8 mouse cellular contexts compared by ENCODE assay signal in the genomic region with DNA sequence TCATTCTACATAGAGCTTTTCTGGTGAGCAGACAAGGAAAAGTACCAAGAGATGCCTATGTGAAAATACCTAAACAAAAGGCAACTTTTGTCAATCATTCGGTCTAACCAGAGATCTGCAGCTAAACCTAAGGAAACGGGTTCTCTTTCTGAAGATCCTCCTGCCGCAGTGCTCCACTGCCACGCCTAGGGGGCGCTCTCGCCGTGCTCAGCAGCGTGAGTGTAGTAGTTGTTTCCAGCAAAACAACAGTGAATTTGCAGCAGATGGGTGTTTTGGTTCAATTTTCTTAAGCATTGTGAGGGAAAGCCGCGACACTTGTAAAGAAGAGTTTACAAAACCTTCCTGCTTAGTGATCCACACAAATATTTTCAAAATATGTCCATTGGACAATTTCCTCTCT.
DNase-seq lines count a peak whose midpoint lies in the region; ATAC-seq and TF ChIP-seq lines count a peak whose summit lies in the region.

No protein-coding gene starts in this region.

- no peak overlapping the region for H3K27ac ChIP-seq in heart, postnatal 0 days (ENCODE audit: low read depth)
- H3K27ac ChIP-seq in heart, embryonic 10.5 days = no peak overlapping the region
- H3K27ac ChIP-seq in embryonic facial prominence, embryonic 10.5 days (replicated peaks) = no peak overlapping the region
- H3K27ac ChIP-seq in hindbrain, postnatal 0 days = no peak overlapping the region
- no peak overlapping the region for H3K27ac ChIP-seq in liver, adult 2 months (replicated peaks; ENCODE audit: insufficient read depth, low read depth, low read length)
- no peak overlapping the region for H3K27ac ChIP-seq in olfactory bulb, adult 2 months (ENCODE audit: insufficient read depth, low read depth, low read length)

- H3K9me3 ChIP-seq in heart, postnatal 0 days (replicated peaks; ENCODE audit: control insufficient read depth, low read length) = no peaks in the 10 kb centered on the region
- H3K9me3 ChIP-seq in heart, embryonic 10.5 days = no peaks in the 10 kb centered on the region
- no peaks in the 10 kb centered on the region for H3K9me3 ChIP-seq in embryonic facial prominence, embryonic 10.5 days
- H3K9me3 ChIP-seq in hindbrain, postnatal 0 days (ENCODE audit: low read length) = no peaks in the 10 kb centered on the region

- no peak for DNase-seq in heart, postnatal 0 days (ENCODE audit: low spot score)
- no peak for DNase-seq in heart, embryonic 10.5 days (ENCODE audit: low spot score)
- DNase-seq in adrenal gland, postnatal 14 days = peak; percentile 74
- DNase-seq in embryonic facial prominence, embryonic 10.5 days (ENCODE audit: low spot score) = peak; percentile 74
- peak; percentile 89 for DNase-seq in hindbrain, postnatal 0 days (ENCODE audit: low spot score)
- peak; percentile 55 for DNase-seq in liver, adult 2 months (ENCODE audit: extremely low read depth, low read depth, low spot score)
- no peak for DNase-seq in MN1 (ENCODE audit: low spot score)

- H3K36me3 ChIP-seq in heart, postnatal 0 days (replicated peaks; ENCODE audit: control insufficient read depth, insufficient read depth, low read length) = no peaks in the 10 kb centered on the region
- no peaks in the 10 kb centered on the region for H3K36me3 ChIP-seq in heart, embryonic 10.5 days
- H3K36me3 ChIP-seq in embryonic facial prominence, embryonic 10.5 days (replicated peaks) = no peaks in the 10 kb centered on the region
- no peaks in the 10 kb centered on the region for H3K36me3 ChIP-seq in hindbrain, postnatal 0 days (ENCODE audit: insufficient read depth, low read length)
- H3K36me3 ChIP-seq in liver, adult 2 months (ENCODE audit: control insufficient read depth, insufficient read depth, low read length) = peaks cover 4% of the 10 kb centered on the region

- H3K4me3 ChIP-seq in heart, postnatal 0 days (ENCODE audit: low read depth, low read length) = no peak overlapping the region
- H3K4me3 ChIP-seq in heart, embryonic 10.5 days = no peak overlapping the region
- H3K4me3 ChIP-seq in embryonic facial prominence, embryonic 10.5 days = no peak overlapping the region
- no peak overlapping the region for H3K4me3 ChIP-seq in hindbrain, postnatal 0 days (ENCODE audit: low read length)
- H3K4me3 ChIP-seq in liver, adult 2 months (ENCODE audit: insufficient read depth, low read depth, low read length) = no peak overlapping the region
- H3K4me3 ChIP-seq in olfactory bulb, adult 2 months (ENCODE audit: insufficient read depth, low read depth, low read length) = no peak overlapping the region

- TF ChIP-seq EP300 in heart, postnatal 0 days (IDR thresholded peaks at IDR 0.05; ENCODE audit: low read depth) = no peak

- peak; percentile 63 for TF ChIP-seq CTCF in heart, postnatal 0 days (IDR thresholded peaks at IDR 0.05; ENCODE audit: low read depth)
- peak; percentile 97 for TF ChIP-seq CTCF in hindbrain, postnatal 0 days (IDR thresholded peaks at IDR 0.05; ENCODE audit: low read depth)
- TF ChIP-seq CTCF in liver, adult 2 months (IDR thresholded peaks at IDR 0.05; ENCODE audit: low read depth, low read length) = peak; percentile 99
- peak; percentile 91 for TF ChIP-seq CTCF in olfactory bulb, adult 2 months (IDR thresholded peaks at IDR 0.05; ENCODE audit: insufficient read depth, low read depth, low read length)

- no peak overlapping the region for H3K4me2 ChIP-seq in heart, postnatal 0 days (ENCODE audit: low read depth, low read length)
- H3K4me2 ChIP-seq in hindbrain, postnatal 0 days (ENCODE audit: low read depth, low read length) = peak overlapping the region; percentile 34

- WGBS in heart, postnatal 0 days = 9% methylated on average over 10 of the region's 10 CpGs
- WGBS in heart, embryonic 10.5 days = 13% methylated on average over 10 of the region's 10 CpGs
- 11% methylated on average over 10 of the region's 10 CpGs for WGBS in embryonic facial prominence, embryonic 10.5 days
- WGBS in hindbrain, postnatal 0 days = 8% methylated on average over 10 of the region's 10 CpGs
- WGBS in liver, adult 2 months = 5% methylated on average over 10 of the region's 10 CpGs
- WGBS in olfactory bulb, adult 2 months = 6% methylated on average over 10 of the region's 10 CpGs

- no peaks in the 10 kb centered on the region for H3K4me1 ChIP-seq in heart, postnatal 0 days (ENCODE audit: control insufficient read depth, insufficient read depth)
- H3K4me1 ChIP-seq in heart, embryonic 10.5 days = no peaks in the 10 kb centered on the region
- peaks cover 4% of the 10 kb centered on the region; the same call in 1 of the 2 replicates for H3K4me1 ChIP-seq in embryonic facial prominence, embryonic 10.5 days
- H3K4me1 ChIP-seq in hindbrain, postnatal 0 days (ENCODE audit: insufficient read depth, low read length) = 0 out of 2 replicates have a peak, but pooled peaks cover 5% of the 10 kb centered on the region
- H3K4me1 ChIP-seq in liver, adult 2 months (ENCODE audit: control insufficient read depth, insufficient read depth, low read length) = peaks cover 20% of the 10 kb centered on the region
- no peaks in the 10 kb centered on the region for H3K4me1 ChIP-seq in olfactory bulb, adult 2 months (ENCODE audit: control insufficient read depth, insufficient read depth, low read length)

- no peaks in the 10 kb centered on the region for H3K27me3 ChIP-seq in heart, postnatal 0 days (ENCODE audit: control insufficient read depth, insufficient read depth, low read length)
- no peaks in the 10 kb centered on the region for H3K27me3 ChIP-seq in heart, embryonic 10.5 days (ENCODE audit: insufficient read depth, poor library complexity, severe bottlenecking)
- no peaks in the 10 kb centered on the region for H3K27me3 ChIP-seq in embryonic facial prominence, embryonic 10.5 days (replicated peaks; ENCODE audit: low read depth, poor library complexity, severe bottlenecking)
- no peaks in the 10 kb centered on the region for H3K27me3 ChIP-seq in hindbrain, postnatal 0 days (ENCODE audit: insufficient read depth, low read length)
- H3K27me3 ChIP-seq in liver, adult 2 months (ENCODE audit: control insufficient read depth, insufficient read depth, low read length) = no peaks in the 10 kb centered on the region

- H3K79me2 ChIP-seq in liver, adult 2 months (ENCODE audit: control insufficient read depth, insufficient read depth, low read length) = no peaks in the 10 kb centered on the region; the same call in 1 of the 2 replicates

- ATAC-seq in heart, postnatal 0 days (ENCODE audit: insufficient read depth, low read depth) = no peak
- ATAC-seq in hindbrain, postnatal 0 days = 0 out of 2 replicates have a peak, but pooled peaks have one; percentile 55

- no peak overlapping the region for H3K9ac ChIP-seq in heart, postnatal 0 days (replicated peaks; ENCODE audit: low read depth, low read length)
- no peak overlapping the region for H3K9ac ChIP-seq in hindbrain, postnatal 0 days (replicated peaks; ENCODE audit: low read length)
- H3K9ac ChIP-seq in liver, adult 2 months (ENCODE audit: low read depth, low read length) = no peak overlapping the region

- TF ChIP-seq POLR2A in liver, adult 2 months (IDR thresholded peaks at IDR 0.05; ENCODE audit: extremely low read depth, insufficient read depth, low read length) = no peak
- no peak for TF ChIP-seq POLR2A in olfactory bulb, adult 2 months (IDR thresholded peaks at IDR 0.05; ENCODE audit: insufficient read depth, low read depth, low read length)

Comparison
In these comparisons a context has a peak if more than half of its experiments do, and no peak if none do; other contexts are left out.
1. DNase-seq: peak in adrenal gland, postnatal 14 days (single experiment), embryonic facial prominence, embryonic 10.5 days (single experiment), hindbrain, postnatal 0 days (single experiment) and liver, adult 2 months (single experiment); none in heart, postnatal 0 days (single experiment), heart, embryonic 10.5 days (single experiment) and MN1 (single experiment).
2. Peak in every context shown above with its lines, with median percentiles within 50 percentile points of each other: CTCF ChIP-seq.